Mouse (Mus musculus): ENCODE measurements around the gene Gm17660. TPM values are rescaled to one million over a fixed set of nuclear protein-coding genes. Genes with fewer than 3 reads are reported as not detected.
"Not testable (repeated sequence)": the region's sequence is repeated elsewhere in the genome, so short reads cannot be mapped to it uniquely, and the experiment has no call there.

The Gm17660 gene
- polyA plus RNA-seq, 1 experiment from 2014 or later: not detected

- H3K4me1 ChIP-seq: peaks cover 13% of the 10 kb centered on the region; the same call in 1 of the 2 replicates
- H3K36me3 ChIP-seq: no peaks in the 10 kb centered on the region
- no peak overlapping the region for H3K4me3 ChIP-seq
- no peak overlapping the region for H3K9ac ChIP-seq
- no peak for ATAC-seq (ENCODE audit: insufficient number of reproducible peaks, low FRiP score, low TSS enrichment, low read depth)
- no peak overlapping the region for H3K27ac ChIP-seq
- peaks cover 8% of the 10 kb centered on the region; the same call in 1 of the 2 replicates for H3K27me3 ChIP-seq
- no peaks in the 10 kb centered on the region for H3K9me3 ChIP-seq
- 42% methylated on average over 17 of the region's 17 CpGs for WGBS
- no peak overlapping the region for H3K4me2 ChIP-seq
Observed at GRCm38 (mm10) chr5:104025245-104025854, 52.1 kb downstream of the Gm17660 start.

GRCm38 (mm10) chr5:104024762-104025161, 52.6 kb downstream of the Gm17660 start:
- Histone ChIP-seq H3K4me1 (peaks cover 13% of the 10 kb centered on the region; the same call in 1 of the 2 replicates), H3K9ac (no peak overlapping the region), H3K4me2 (no peak overlapping the region), H3K36me3 (no peaks in the 10 kb centered on the region), H3K9me3 (no peaks in the 10 kb centered on the region), H3K27me3 (peaks cover 8% of the 10 kb centered on the region; the same call in 1 of the 2 replicates), H3K27ac (no peak overlapping the region), H3K4me3 (no peak overlapping the region)
- ATAC-seq (ENCODE audit: insufficient number of reproducible peaks, low FRiP score, low TSS enrichment, low read depth): no peak
- whole genome bisulfite sequencing: 59% methylated on average over 11 of the region's 11 CpGs

GRCm38 (mm10) chr5:104024193-104024592, 53.2 kb downstream of the Gm17660 start:
- not testable (repeated sequence) for H3K4me2 ChIP-seq; ATAC-seq (ENCODE audit: insufficient number of reproducible peaks, low FRiP score, low TSS enrichment, low read depth); H3K9ac ChIP-seq; H3K36me3 ChIP-seq; H3K9me3 ChIP-seq; H3K27me3 ChIP-seq; H3K27ac ChIP-seq; H3K4me3 ChIP-seq
- peaks cover 13% of the 10 kb centered on the region; the same call in 1 of the 2 replicates for H3K4me1 ChIP-seq
- WGBS: 80% methylated on average over 5 of the region's 5 CpGs

- no peaks in the 10 kb centered on the region for H3K36me3 ChIP-seq
- WGBS: 76% methylated on average over 8 of the region's 8 CpGs
- H3K9ac ChIP-seq: no peak overlapping the region
- H3K4me2 ChIP-seq: no peak overlapping the region
- H3K4me1 ChIP-seq: peaks cover 13% of the 10 kb centered on the region; the same call in 1 of the 2 replicates
- ATAC-seq (ENCODE audit: insufficient number of reproducible peaks, low FRiP score, low TSS enrichment, low read depth): no peak
- H3K27ac ChIP-seq: no peak overlapping the region
- peaks cover 8% of the 10 kb centered on the region; the same call in 1 of the 2 replicates for H3K27me3 ChIP-seq
- no peaks in the 10 kb centered on the region for H3K9me3 ChIP-seq
- no peak overlapping the region for H3K4me3 ChIP-seq
Observed at GRCm38 (mm10) chr5:104023289-104024020, 54.0 kb downstream of the Gm17660 start.

GRCm38 (mm10) chr5:104022558-104022957, 54.9 kb downstream of the Gm17660 start:
- H3K27me3 ChIP-seq: peaks cover 8% of the 10 kb centered on the region; the same call in 1 of the 2 replicates
- H3K9me3 ChIP-seq: no peaks in the 10 kb centered on the region
- H3K9ac ChIP-seq: no peak overlapping the region
- H3K4me2 ChIP-seq: peak overlapping the region; percentile 80
- H3K4me1 ChIP-seq: peaks cover 13% of the 10 kb centered on the region; the same call in 1 of the 2 replicates
- no peak overlapping the region for H3K27ac ChIP-seq
- no peak for ATAC-seq (ENCODE audit: insufficient number of reproducible peaks, low FRiP score, low TSS enrichment, low read depth)
- H3K4me3 ChIP-seq: peak overlapping the region; percentile 52
- WGBS: 31% methylated on average over 5 of the region's 5 CpGs
- 0 out of 2 replicates have a peak, but pooled peaks cover 4% of the 10 kb centered on the region for H3K36me3 ChIP-seq

GRCm38 (mm10) chr5:104021597-104022378, 55.6 kb downstream of the Gm17660 start, which contains the start of gene Hsd17b11:
Gene Hsd17b11, minus strand, starts transcription at chr5:104021919.
- under 1% methylated on average over 31 of the region's 31 CpGs for WGBS
- peak within 1 kb of the TSS; percentile 80 for H3K4me2 ChIP-seq
- peak; percentile 80; the same call in 1 of the 2 replicates for ATAC-seq (ENCODE audit: insufficient number of reproducible peaks, low FRiP score, low TSS enrichment, low read depth)

More at GRCm38 (mm10) chr5:104021597-104022378, 55.6 kb downstream of the Gm17660 start, which contains the start of gene Hsd17b11:
- Histone ChIP-seq H3K27ac (peak within 1 kb of the TSS; percentile 73), H3K36me3 (0 out of 2 replicates have a peak, but pooled peaks cover 11% of the 10 kb centered on the region), H3K27me3 (peaks cover 8% of the 10 kb centered on the region; the same call in 1 of the 2 replicates), H3K4me3 (peak within 1 kb of the TSS; percentile 52), H3K9me3 (no peaks in the 10 kb centered on the region), H3K4me1 (peaks cover 13% of the 10 kb centered on the region; the same call in 1 of the 2 replicates), H3K9ac (peak within 1 kb of the TSS; percentile 39)

Small RNA genes within 50 kb of the gene (microRNA-seq; reads per million reads assigned to microRNA genes)
- gene Mir5619: not detected

Other genes starting within 250 kb of the Gm17660 start
- gene Klhl8, start 166.3 kb downstream of the Gm17660 start, polyA plus RNA-seq (2015; fragmentation: Nextera tagmentation; extraction: Ambion mirVana): 13.7 and 15.5 TPM in 2 replicates
- 0.18 TPM in 1 of 2 replicates, not detected in the other for gene Hsd17b13, start 100.2 kb downstream of the Gm17660 start, polyA plus RNA-seq (2015; fragmentation: Nextera tagmentation; extraction: Ambion mirVana)
- 2.9 and 4.0 TPM in 2 replicates for gene Hsd17b11, start 55.7 kb downstream of the Gm17660 start, polyA plus RNA-seq (2015; fragmentation: Nextera tagmentation; extraction: Ambion mirVana)
- gene Nudt9, start 31.3 kb downstream of the Gm17660 start, polyA plus RNA-seq (2015; fragmentation: Nextera tagmentation; extraction: Ambion mirVana): 57.0 and 59.6 TPM in 2 replicates
- gene Sparcl1, start 36.1 kb upstream of the Gm17660 start, polyA plus RNA-seq (2015; fragmentation: Nextera tagmentation; extraction: Ambion mirVana): 96.7 and 115 TPM in 2 replicates
- not detected in 2 replicates for gene Dspp, start 93.1 kb upstream of the Gm17660 start, polyA plus RNA-seq (2015; fragmentation: Nextera tagmentation; extraction: Ambion mirVana)
- gene Dmp1, start 125.0 kb upstream of the Gm17660 start, polyA plus RNA-seq (2015; fragmentation: Nextera tagmentation; extraction: Ambion mirVana): 7.7 and 14.3 TPM in 2 replicates
- 275 and 459 TPM in 2 replicates for gene Ibsp, start 221.6 kb upstream of the Gm17660 start, polyA plus RNA-seq (2015; fragmentation: Nextera tagmentation; extraction: Ambion mirVana)
- 0.12 and 0.16 TPM in 2 replicates for gene Mepe, start 247.7 kb upstream of the Gm17660 start, polyA plus RNA-seq (2015; fragmentation: Nextera tagmentation; extraction: Ambion mirVana)

Data from limb, embryonic 15.5 days (tissue).